Mouse (Mus musculus): Measurements from ENCODE around the gene Dcun1d4.

GRCm38 (mm10) chr5:73540511-73540871, 59.7 kb downstream of the Dcun1d4 start:
- TF ChIP-seq CTCF (IDR thresholded peaks at IDR 0.05; ENCODE audit: low read depth) (no peak), EP300 (IDR thresholded peaks at IDR 0.05; ENCODE audit: low read depth) (no peak)

Data from heart, postnatal 0 days (tissue).